Mouse (Mus musculus) thymus, adult 2 months (tissue): ENCODE measurements at regions not wholly inside any gene's neighbourhood (a gene's known extent, or its start where the extent isn't known, plus 50 kb on each side); places are given as distances from the start of the nearest gene placed in this dataset.
A peak's percentile ranks its signal among the peaks of the same experiment; 100 is the strongest.

Experiments used
- DNase-seq: peaks from one replicate; pipeline ENCODE4 v3.0.0; 2021
- H3K27ac ChIP-seq: fragments of 200-500 bp; 2 replicates; pipeline ENCODE4 v1.5.1; 2012; ENCODE audit warnings: low read length, control low read depth; ENCODE audit not compliant: control insufficient read depth, insufficient read depth
- H3K27me3 ChIP-seq: fragments of 200-500 bp; 2 replicates; pipeline ENCODE4 v1.6.1; 2012; ENCODE audit warnings: mild to moderate bottlenecking, low read length, moderate library complexity, mixed read lengths; ENCODE audit not compliant: control insufficient read depth, insufficient read depth
- H3K36me3 ChIP-seq: fragments of 200-500 bp; 2 replicates; pipeline ENCODE4 v1.6.1; 2012; ENCODE audit warnings: mild to moderate bottlenecking, low read length, moderate library complexity; ENCODE audit not compliant: control insufficient read depth, insufficient read depth
- H3K4me1 ChIP-seq: fragments of 200-500 bp; replicated peaks from 2 replicates; pipeline ENCODE4 v1.6.1; 2012; ENCODE audit warnings: low read length; ENCODE audit not compliant: control insufficient read depth, insufficient read depth
- H3K4me3 ChIP-seq: fragments of 200-500 bp; 2 replicates; pipeline ENCODE4 v1.5.1; 2012; ENCODE audit warnings: mild to moderate bottlenecking, low read length, control low read depth, moderate library complexity; ENCODE audit not compliant: control insufficient read depth, insufficient read depth
- CTCF ChIP-seq: fragments of 200-500 bp; IDR thresholded peaks from 2 replicates; pipeline ENCODE4 v1.5.1; 2012; ENCODE audit warnings: mild to moderate bottlenecking, control low read depth, low read length, moderate library complexity, borderline replicate concordance; ENCODE audit not compliant: control insufficient read depth, poor library complexity, insufficient read depth; ENCODE audit errors: extremely low read depth
- POLR2A ChIP-seq: fragments of 200-500 bp; IDR thresholded peaks from 2 replicates; pipeline ENCODE4 v1.6.1; 2012; ENCODE audit warnings: mild to moderate bottlenecking, low read length, control low read depth, moderate library complexity; ENCODE audit not compliant: control insufficient read depth, poor library complexity, insufficient read depth; ENCODE audit errors: extremely low read depth
- WGBS: fragments of 180-500 bp; shearing (Covaris S2); methylation state at CpG from one replicate; pipeline ENCODE4 v1.1.7; 2018; 5-methylcytosine and 5-hydroxymethylcytosine counted together

DNA sequence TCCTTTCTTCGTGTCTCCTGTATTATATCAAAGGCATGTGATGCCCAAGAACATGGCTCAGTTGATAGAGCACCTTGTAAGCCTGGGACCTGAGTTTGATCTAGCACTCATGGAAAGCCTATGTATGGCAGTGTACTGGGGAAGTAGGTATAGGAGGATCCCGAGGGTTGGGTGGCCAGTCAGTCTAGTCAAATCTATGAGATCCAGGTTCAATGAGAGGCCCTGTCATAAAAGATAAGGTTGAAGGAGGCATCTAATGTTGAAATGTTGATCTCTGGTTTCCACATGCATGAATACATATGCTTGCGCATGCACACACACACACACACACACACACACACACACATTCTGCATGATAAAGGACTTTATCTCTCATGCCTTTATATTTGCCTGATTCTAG lies 178.6 kb upstream of the Map3k1 start:
- TF ChIP-seq POLR2A: no peak
- no peak for TF ChIP-seq CTCF
- H3K36me3 ChIP-seq: no peaks in the 10 kb centered on the region
- peaks cover 39% of the 10 kb centered on the region for H3K4me1 ChIP-seq
- 93% methylated on average over 3 of the region's 3 CpGs for WGBS
- no peak overlapping the region for H3K4me3 ChIP-seq
- H3K27me3 ChIP-seq: no peaks in the 10 kb centered on the region
- H3K27ac ChIP-seq: no peak overlapping the region
- DNase-seq: no peak

DNA sequence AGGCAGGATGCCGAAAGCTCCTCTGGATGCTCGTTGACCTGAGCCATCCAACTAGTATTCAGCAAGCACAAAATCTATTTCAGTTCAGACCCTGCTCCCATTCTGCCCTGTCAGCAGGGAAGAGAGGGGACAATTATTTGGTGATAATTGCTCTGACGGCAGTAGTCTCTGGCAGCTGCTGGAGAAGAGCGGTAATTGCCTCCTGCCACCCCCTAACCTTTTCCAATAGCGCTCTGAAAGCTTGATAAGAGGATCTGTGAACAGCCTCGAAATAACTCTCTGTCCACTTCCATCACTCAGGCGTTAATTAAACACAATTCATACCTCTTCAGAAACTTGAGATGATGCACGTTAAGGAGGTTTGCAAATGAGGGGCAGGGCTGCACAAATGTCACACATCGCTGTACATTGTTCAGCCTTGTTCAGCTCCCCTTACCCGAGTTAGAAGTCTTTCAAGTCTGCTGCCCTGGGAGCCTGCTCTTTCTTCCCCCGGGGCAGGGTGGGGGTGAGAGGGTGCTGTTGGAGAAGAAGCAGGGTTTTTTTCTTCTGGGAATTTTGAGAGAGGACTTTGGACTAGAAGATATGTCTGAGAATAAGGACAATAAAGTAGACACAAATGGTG lies 182.2 kb upstream of the Map3k1 start:
- no peak for DNase-seq
- H3K4me1 ChIP-seq: peaks cover 30% of the 10 kb centered on the region
- H3K36me3 ChIP-seq: no peaks in the 10 kb centered on the region
- H3K27me3 ChIP-seq: no peaks in the 10 kb centered on the region
- no peak for TF ChIP-seq CTCF
- TF ChIP-seq POLR2A: no peak
- H3K27ac ChIP-seq: no peak overlapping the region
- 88% methylated on average over 11 of the region's 11 CpGs for WGBS
- H3K4me3 ChIP-seq: no peak overlapping the region

DNA sequence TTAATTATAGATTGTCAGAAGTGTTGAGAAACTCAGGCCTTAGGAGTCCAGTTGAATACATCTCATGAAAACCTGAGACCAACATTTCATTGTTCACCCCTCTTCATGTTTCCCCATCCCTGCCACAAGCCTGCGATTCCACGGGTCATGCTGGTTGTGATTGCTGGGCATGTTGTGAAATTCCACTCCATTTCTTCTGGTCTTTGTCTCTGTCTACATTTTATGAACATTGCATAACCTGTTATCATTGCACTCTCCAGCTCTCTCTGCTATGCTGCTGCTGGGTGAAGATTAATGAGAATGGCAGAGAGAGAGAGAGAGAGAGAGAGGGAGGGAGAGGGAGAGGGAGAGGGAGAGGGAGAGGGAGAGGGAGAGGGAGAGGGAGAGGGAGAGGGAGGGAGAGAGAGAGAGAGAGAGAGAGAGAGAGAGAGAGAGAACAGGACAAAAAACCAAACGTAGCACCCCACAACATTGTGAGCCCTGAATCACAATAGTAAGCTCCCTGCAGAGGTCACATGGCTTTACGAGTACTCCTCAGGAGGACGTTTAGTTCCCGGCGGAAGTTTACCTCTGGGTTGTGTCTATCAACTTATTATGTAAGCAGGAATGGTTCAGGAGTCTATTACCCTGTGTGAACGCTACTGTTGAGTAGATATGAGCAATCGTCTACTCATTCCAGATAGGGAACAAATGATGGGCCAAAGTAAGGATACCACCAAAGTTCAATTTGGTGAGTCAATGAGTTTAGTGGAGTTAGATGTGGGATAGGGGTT lies 183.5 kb upstream of the Map3k1 start:
- 98% methylated on average over 9 of the region's 9 CpGs for WGBS
- H3K4me3 ChIP-seq: no peak overlapping the region
- TF ChIP-seq POLR2A (no peak), CTCF (no peak)
- no peaks in the 10 kb centered on the region for H3K36me3 ChIP-seq
- H3K27me3 ChIP-seq: no peaks in the 10 kb centered on the region
- peaks cover 31% of the 10 kb centered on the region for H3K4me1 ChIP-seq
- DNase-seq: no peak
- no peak overlapping the region for H3K27ac ChIP-seq

DNA sequence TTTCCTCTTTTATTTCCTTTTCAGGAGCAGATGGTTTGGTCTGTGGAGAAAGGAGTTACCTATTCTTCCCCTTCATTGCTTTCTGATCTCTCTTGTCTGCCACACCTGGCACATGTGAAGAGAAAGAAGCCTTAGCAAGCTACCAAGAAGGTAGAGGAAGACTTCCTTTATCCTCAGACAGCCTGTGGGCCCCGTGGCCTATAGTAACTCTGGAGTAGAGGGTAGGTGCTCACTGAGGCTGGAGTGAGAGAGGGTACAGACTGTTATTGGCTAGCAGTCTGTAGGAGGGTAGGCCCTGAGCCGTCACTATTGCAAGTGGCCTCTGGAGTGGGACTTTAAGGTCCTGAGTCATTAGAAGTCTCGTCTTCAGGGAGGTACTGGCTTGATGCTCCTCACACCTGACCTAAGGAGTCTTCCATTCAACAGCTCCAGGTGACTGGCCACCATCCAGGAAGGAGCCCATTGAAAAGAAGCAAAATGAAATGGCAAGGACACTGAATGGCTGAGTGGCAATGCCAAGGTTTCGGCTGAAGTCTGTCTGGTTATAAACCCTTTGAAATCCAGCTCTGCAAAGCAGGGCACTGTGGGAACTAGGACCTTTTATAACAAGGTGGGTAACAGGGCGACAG lies 186.2 kb upstream of the Map3k1 start:
- no peak for DNase-seq
- Histone ChIP-seq H3K4me3 (no peak overlapping the region), H3K36me3 (no peaks in the 10 kb centered on the region), H3K27me3 (no peaks in the 10 kb centered on the region), H3K27ac (peak overlapping the region; percentile 78), H3K4me1 (peaks cover 43% of the 10 kb centered on the region)
- 74% methylated on average over 5 of the region's 5 CpGs for WGBS
- TF ChIP-seq POLR2A: no peak
- TF ChIP-seq CTCF: no peak

DNA sequence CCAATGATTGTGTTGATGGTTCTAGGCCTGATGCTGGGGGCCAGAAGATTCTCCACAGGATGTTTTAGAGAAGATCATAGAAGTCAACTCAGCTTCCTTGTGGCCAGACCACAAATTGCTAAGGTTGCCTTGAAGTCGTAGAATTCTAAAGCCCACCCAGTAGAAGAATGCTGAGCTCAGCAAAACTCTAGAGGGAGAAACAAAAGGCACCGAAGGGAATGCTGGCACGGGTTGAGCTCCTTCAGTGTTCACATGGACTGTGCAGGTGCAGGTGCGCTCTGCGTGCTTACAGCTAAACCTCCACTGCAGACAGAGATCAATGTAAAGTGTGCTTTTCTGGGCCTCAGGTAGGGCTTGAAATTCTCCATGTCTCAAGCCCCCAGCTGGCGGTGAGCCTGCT lies 186.9 kb upstream of the Map3k1 start:
- no peak for DNase-seq
- Histone ChIP-seq H3K4me1 (peaks cover 50% of the 10 kb centered on the region), H3K27me3 (no peaks in the 10 kb centered on the region), H3K27ac (peak overlapping the region; percentile 78; the same call in 1 of the 2 replicates), H3K4me3 (no peak overlapping the region), H3K36me3 (no peaks in the 10 kb centered on the region)
- TF ChIP-seq CTCF (no peak), POLR2A (no peak)
- WGBS: 29% methylated on average over 6 of the region's 6 CpGs

DNA sequence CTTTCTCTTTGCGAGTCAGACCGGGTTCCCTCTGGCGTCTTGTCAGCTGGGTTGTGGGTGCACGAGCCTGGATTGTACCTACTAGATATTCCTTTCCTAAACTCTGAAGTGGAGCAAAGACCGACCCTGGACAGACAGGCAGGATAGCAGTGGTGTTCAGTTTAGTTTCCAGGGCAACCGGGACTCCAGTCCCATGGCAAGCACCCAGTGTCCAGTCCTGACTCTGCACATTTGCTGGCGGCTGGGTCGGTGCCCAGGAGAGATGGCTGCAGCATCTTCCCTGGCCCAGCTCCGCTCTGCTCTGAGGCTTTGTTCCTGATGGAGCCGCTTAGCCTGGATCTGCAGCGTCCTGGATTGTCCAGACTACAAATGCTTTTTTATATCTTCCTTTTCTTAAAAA lies 188.1 kb upstream of the Map3k1 start:
- 92% methylated on average over 11 of the region's 11 CpGs for WGBS
- no peak overlapping the region for H3K27ac ChIP-seq
- H3K27me3 ChIP-seq: no peaks in the 10 kb centered on the region
- DNase-seq: no peak
- H3K4me1 ChIP-seq: peaks cover 57% of the 10 kb centered on the region
- no peak for TF ChIP-seq CTCF
- no peak for TF ChIP-seq POLR2A
- no peaks in the 10 kb centered on the region for H3K36me3 ChIP-seq
- H3K4me3 ChIP-seq: no peak overlapping the region
